Mouse (Mus musculus): ENCODE results near the gene Efl1. TPM values are rescaled to one million over a fixed set of nuclear protein-coding genes. Genes with fewer than 3 reads are reported as not detected.

Efl1 gene
- total and polyA plus RNA-seq, 3 experiments: 19.5 to 27.4 (median 21.0) TPM

- in situ Hi-C loops (cut with MboI; ENCODE audit: low pct_ligation_motif_present, low pct_unique_long_range_greater_than_20kb, low sequenced_read_pairs) (no loop called here), dilution Hi-C loops (cut with MboI; ENCODE audit: extremely low pct_ligation_motif_present, extremely low pct_unique_long_range_greater_than_20kb, low sequenced_read_pairs) (no loop called here)
- no peaks in the 10 kb centered on the region for H3K79me2 ChIP-seq (replicated peaks; ENCODE audit: control insufficient read depth, extremely low read depth, insufficient read depth, poor library complexity, severe bottlenecking)
- no peaks in the 10 kb centered on the region for H3K36me3 ChIP-seq (replicated peaks in 1 of 2; ENCODE audit: control insufficient read depth in 1 of 2, insufficient read depth in 1 of 2, low read length in 1 of 2)
- peaks cover 15 to 55% of the 10 kb centered on the region in 2 experiments for H3K4me1 ChIP-seq (ENCODE audit: control insufficient read depth in 1 of 2, insufficient read depth in 2 of 2)
- no peak for TF ChIP-seq IRF4 (IDR thresholded peaks at IDR 0.05; ENCODE audit: low read depth, low read length)
- TF ChIP-seq CHD2 (IDR thresholded peaks at IDR 0.05; ENCODE audit: low read length): no peak
- no peak for TF ChIP-seq HCFC1 (IDR thresholded peaks at IDR 0.05; ENCODE audit: low read depth, low read length)
- 0 out of 2 replicates have a peak, but pooled peaks have one; percentile 33 for TF ChIP-seq ELF1 (IDR thresholded peaks at IDR 0.05; ENCODE audit: low read depth, low read length)
- no peak for TF ChIP-seq SIN3A (IDR thresholded peaks at IDR 0.05; ENCODE audit: low read length)
- H3K4me2 ChIP-seq (ENCODE audit: insufficient read depth, low read depth, poor library complexity, severe bottlenecking): peak overlapping the region; percentile 94
- peaks cover 15% of the 10 kb centered on the region for H3K27me3 ChIP-seq (replicated peaks)
- H3K9ac ChIP-seq (ENCODE audit: insufficient read depth, low read depth): 0 out of 2 replicates have a peak overlapping the region, but pooled peaks have one; percentile 4
- H3K9me3 ChIP-seq (replicated peaks; ENCODE audit: low read length): peaks cover 12% of the 10 kb centered on the region
- peak; percentile 62 for DNase-seq (ENCODE audit: extremely low read depth)
- H3K4me3 ChIP-seq (replicated peaks in 1 of 3; ENCODE audit: low read depth in 2 of 3, low read length in 2 of 3, poor library complexity in 1 of 3): peak overlapping the region in 1 of 3 experiments; percentile 29
- H3K27ac ChIP-seq (ENCODE audit: insufficient read depth, low read depth): no peak overlapping the region
Measured at GRCm38 (mm10) chr7:82812186-82813155, 164.1 kb downstream of the Efl1 start.

DNA sequence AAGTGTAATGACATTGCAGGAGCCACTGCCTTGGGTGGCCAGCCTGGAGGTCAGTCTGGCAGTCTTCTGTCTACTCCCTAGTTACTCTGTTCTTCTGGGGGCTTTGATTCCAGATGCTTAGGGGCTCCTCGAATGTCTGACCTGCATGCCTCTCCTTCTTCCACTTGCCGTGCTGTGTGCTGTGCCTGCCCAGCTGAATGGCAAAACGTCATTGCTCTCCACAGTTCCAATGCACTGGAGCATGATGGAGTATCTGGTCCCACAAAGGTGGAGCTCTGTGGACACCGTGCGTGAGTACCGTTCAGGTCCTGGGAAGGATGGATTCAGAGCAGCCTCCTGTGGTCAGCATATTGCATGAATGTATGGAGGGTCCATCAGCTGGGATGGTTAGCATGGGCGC, 171.1 kb downstream of the Efl1 start:
- Histone ChIP-seq H3K9me3 (replicated peaks; ENCODE audit: low read length) (peaks cover 12% of the 10 kb centered on the region), H3K27ac (ENCODE audit: insufficient read depth, low read depth) (no peak overlapping the region), H3K79me2 (replicated peaks; ENCODE audit: control insufficient read depth, extremely low read depth, insufficient read depth, poor library complexity, severe bottlenecking) (no peaks in the 10 kb centered on the region), H3K4me2 (ENCODE audit: insufficient read depth, low read depth, poor library complexity, severe bottlenecking) (no peak overlapping the region), H3K36me3 (replicated peaks in 1 of 2; ENCODE audit: control insufficient read depth in 1 of 2, insufficient read depth in 1 of 2, low read length in 1 of 2) (no peaks in the 10 kb centered on the region), H3K4me3 (replicated peaks in 1 of 3; ENCODE audit: low read depth in 2 of 3, low read length in 2 of 3, poor library complexity in 1 of 3) (no peak overlapping the region), H3K4me1 (ENCODE audit: control insufficient read depth in 1 of 2, insufficient read depth in 2 of 2) (no peaks in the 10 kb centered on the region), H3K27me3 (replicated peaks) (peaks cover 4% of the 10 kb centered on the region), H3K9ac (ENCODE audit: insufficient read depth, low read depth) (no peak overlapping the region)
- dilution Hi-C loops (cut with MboI; ENCODE audit: extremely low pct_ligation_motif_present, extremely low pct_unique_long_range_greater_than_20kb, low sequenced_read_pairs): no loop called here
- DNase-seq (ENCODE audit: extremely low read depth): no peak
- TF ChIP-seq TCF12 (IDR thresholded peaks at IDR 0.05; ENCODE audit: low read depth, low read length) (no peak), NELFE (IDR thresholded peaks at IDR 0.05; ENCODE audit: low read depth, low read length) (no peak), MXI1 (IDR thresholded peaks at IDR 0.05; ENCODE audit: low read depth, low read length) (no peak), JUN (IDR thresholded peaks at IDR 0.05; ENCODE audit: insufficient read depth, low read depth, low read length) (no peak), PAX5 (IDR thresholded peaks at IDR 0.05; ENCODE audit: low read length) (no peak), SMC3 (IDR thresholded peaks at IDR 0.05; ENCODE audit: low read depth, low read length) (no peak), ZKSCAN1 (IDR thresholded peaks at IDR 0.05; ENCODE audit: borderline replicate concordance, low read depth, low read length) (no peak), HCFC1 (IDR thresholded peaks at IDR 0.05; ENCODE audit: low read depth, low read length) (no peak), UBTF (IDR thresholded peaks at IDR 0.05; ENCODE audit: low read depth, low read length) (no peak), USF1 (IDR thresholded peaks at IDR 0.05; ENCODE audit: low read depth, low read length) (no peak), MEF2A (IDR thresholded peaks at IDR 0.05; ENCODE audit: borderline replicate concordance, low read depth, low read length) (no peak), SIN3A (IDR thresholded peaks at IDR 0.05; ENCODE audit: low read length) (no peak), TBP (conservative IDR thresholded peaks at IDR 0.05; ENCODE audit: low read depth, low read length) (no peak), CHD1 (IDR thresholded peaks at IDR 0.05; ENCODE audit: low read depth, low read length) (no peak), JUND (conservative IDR thresholded peaks at IDR 0.05; ENCODE audit: low read depth, low read length) (no peak), RCOR1 (conservative IDR thresholded peaks at IDR 0.05; ENCODE audit: low read depth, low read length) (no peak), ELF1 (IDR thresholded peaks at IDR 0.05; ENCODE audit: low read depth, low read length) (no peak), EP300 (IDR thresholded peaks at IDR 0.05; ENCODE audit: low read length) (no peak)
- in situ Hi-C loops (cut with MboI; ENCODE audit: low pct_ligation_motif_present, low pct_unique_long_range_greater_than_20kb, low sequenced_read_pairs): no loop called here
